Mouse (Mus musculus) urinary bladder, adult 2 months (tissue): Measurements from ENCODE around the gene Ist1. TPM values are rescaled to one million over a fixed set of nuclear protein-coding genes. Genes with fewer than 3 reads are reported as not detected.

ENCODE experiments used
- DNase-seq: peaks from one replicate; pipeline ENCODE4 v3.0.0; 2022; ENCODE audit warnings: low spot score
- polyA plus RNA-seq: library from polyadenylated mRNA; depleted of rRNA; stranded (reverse); fragments of >200 nt; gene quantifications from 2 replicates; pipeline ENCODE4 v1.2.3, GENCODE M21; 2012; rRNA removed

Gene Ist1
- polyA plus RNA-seq, 1 experiment: 98.4 TPM

GRCm38 (mm10) chr8:109682120-109682519 is 10.9 kb downstream of the Ist1 start:
- no peak for DNase-seq

DNA sequence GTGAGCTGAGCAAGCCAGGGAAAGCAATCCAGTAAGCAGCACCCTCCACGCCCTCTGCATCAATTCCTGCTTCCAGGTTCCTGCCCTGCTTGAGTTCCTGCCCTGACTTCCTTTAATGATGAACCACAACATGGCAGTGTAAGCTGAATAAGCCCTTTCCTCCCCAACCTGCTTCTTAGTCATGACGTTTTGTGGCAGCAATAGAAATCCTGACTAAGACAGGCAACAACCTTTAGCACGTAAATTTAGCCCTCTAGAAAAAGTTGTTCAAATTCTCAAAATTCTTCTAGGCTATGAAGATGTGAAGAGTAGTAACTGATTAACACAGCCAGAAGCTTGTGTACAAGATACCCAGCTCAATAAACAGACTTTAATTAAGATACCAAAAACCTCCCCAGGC is 11.5 kb downstream of the Ist1 start:
- DNase-seq: no peak

DNA sequence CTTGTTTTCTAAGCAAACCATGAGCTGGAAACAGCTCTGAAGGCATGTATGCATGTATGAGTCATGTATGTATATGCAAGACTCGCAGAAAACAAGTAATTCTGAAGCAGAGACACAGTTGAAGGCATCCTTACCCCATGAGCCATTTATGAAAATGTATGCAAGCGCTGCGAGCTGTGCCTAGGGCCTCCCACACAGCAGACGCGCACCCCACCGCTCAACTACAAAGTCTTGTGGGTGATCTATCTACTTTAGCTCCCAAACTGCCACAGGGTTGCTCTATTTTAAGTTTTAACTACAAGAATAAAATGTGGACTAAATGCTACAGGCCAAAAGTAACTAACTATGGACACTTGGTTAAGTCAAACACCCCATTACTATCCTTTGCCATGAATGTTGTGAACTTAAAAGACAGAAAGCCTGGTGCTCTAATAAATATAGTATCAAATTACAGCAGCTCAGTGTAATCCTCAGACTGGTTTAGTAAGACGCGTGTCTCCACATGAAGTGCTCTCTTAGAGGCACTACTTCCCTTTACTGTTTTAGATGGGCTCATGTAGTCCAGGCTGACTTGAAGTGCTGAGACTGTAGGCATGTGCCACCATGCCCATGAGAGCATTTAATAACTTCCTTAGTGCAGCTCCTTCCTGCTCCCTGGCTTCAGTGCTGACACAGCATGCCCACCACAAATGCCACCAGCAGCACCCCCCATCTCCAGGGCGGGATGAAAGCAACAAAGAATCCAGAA is 17.0 kb downstream of the Ist1 start:
- DNase-seq: no peak

- DNase-seq: no peak
Measured at GRCm38 (mm10) chr8:109673596-109673995, 19.5 kb downstream of the Ist1 start.

DNA sequence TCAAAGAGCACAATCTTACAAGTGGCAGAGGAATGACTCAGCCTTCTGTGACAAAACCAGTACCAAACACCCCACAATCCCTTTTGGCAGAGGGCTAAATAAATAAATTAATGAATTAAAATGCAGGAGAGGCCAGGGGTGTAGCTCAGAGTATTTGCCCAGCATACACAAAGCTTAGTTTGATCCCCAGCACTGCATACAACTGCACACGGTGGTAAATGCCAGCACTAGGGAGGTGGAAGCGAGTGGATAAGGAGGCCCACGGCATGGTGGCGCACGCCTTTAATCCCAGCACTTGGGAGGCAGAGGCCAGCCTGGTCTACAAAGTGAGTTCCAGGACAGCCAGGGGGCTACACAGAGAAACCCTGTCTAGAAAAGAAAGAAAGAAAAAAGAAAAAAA is 20.4 kb downstream of the Ist1 start:
- no peak for DNase-seq

DNA sequence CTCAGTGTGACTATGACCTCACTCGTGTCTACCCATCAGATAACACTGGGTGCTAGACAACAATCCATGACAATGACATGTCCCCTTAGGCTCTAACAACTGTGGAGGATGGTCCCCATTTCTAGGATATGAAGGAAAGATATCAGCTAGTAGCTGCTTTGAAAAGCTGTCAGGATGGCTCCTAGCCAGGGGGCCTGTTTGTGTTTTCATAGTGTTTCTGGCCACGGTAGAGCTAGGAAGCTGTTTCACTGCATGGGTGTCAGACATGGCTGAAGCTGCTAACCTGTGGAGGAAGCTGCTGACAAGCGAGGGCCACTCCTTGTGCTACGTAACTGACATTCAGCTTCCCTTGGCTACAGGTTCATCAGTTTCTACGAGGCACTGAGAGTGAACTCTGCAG is 26.4 kb downstream of the Ist1 start:
- no peak for DNase-seq

DNA sequence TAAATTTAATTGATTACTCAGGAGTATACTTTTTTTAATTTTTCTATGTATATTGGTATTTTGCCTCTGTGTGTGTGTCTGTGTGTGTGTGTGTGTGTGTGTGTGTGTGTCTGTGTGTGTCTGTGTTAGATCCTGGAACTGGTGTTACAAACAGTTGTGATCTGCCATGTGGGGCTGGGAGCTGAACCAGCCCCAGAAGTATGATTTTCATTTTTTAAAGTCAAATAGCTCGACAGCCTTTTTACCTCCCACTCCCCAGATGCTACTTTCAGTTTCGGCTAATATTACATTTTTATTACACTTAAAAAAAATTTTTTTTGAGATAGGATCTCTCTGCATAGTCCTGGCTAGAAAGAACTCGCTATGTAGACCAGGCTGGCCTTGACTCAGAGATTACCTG is 30.7 kb downstream of the Ist1 start:
- DNase-seq: no peak

DNA sequence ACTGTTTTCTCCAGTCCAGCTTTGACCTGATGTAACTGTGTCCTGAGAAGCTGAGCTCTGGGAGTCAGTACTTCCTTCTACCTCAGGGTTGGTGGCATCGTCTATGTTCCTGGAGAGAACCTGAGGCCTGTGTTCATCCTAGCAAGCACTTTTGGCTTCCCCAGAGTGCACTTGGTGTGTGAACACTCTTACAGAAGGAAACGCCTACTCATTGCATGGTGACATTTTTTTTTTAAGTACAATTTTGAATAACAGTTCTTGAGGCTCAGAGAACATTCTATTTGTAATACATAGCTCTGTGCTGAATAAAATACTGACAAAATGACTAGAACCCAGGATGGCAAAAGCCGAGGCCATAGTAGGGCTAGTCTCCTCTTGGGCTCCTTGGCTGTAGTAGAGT is 36.2 kb downstream of the Ist1 start:
- no peak for DNase-seq

DNA sequence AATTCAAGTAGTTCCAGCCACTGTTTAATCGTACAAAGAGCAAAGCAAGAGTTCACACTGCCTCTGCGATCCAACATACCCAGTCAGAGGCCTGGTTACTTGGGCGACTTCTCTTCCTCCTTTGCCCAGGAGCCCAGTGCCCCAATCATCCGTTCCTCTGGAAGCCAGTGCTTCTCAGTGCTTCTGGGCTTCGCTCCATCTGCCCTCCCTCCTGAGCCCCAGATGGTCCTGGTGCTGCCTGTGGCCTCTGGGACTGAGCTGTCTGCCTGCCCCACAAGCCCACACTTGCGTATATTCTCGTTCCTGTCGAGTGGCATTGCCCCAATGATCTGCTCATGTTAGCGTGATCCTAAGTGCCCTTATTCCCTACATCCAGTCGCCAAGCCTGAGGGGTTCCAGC is 42.3 kb downstream of the Ist1 start:
- DNase-seq: no peak

DNA sequence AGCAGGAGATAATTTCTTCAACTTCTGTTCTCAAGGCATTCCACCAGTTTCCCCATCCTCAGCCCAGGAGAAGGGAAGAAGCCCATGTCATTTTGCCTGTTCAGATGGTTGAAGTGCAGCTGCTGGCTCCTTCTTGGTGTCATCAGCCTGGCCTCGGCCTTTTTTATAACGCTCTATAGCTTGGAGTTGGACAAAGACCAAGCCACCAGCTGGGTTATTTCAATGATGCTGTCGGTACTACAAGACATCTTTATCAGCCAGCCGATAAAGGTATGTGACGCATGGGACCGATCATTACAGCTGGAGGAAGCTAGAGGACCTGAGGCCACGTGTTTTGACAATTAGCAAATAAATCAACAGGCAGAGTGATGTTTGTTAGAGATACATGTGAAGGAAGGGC is 44.6 kb downstream of the Ist1 start:
- DNase-seq: no peak

DNA sequence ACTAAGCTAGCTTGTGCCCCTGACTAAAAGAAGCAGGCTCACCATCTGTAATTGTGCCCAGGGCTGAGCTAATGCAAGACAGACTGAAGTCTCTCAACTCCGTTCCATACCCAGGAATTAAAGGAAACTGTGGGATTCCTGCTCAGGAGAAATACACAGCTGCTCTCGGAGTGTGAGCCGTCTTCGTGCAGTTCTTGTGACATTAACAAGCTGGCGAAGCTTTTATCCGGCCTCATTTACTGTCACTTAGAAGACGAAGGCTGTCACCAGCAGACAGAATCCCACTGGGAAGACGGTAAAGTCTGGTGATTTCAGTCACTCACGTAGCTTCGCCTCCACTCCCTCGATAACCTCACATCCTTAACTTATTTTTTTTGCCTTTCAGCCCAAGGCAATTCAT is 45.7 kb downstream of the Ist1 start:
- DNase-seq: no peak

DNA sequence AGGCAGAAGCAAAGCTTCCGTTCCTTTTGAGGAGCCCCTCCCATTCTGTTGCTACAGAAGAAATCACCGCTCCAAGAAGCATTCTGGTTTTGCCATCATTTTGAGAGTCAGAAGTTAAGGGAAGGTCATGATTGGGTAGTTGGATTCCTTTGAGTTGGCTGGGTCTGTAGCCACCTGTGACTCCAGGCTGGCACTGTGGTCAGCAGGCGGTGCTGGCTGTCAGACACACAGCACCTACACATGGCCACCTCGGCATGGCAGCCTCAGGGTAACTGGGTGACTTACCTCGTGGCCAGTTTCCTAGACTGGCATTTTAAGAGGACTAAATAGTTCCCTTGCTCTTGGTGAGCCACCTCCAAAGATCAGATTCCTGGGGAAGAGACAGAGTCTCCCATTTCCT is 51.8 kb downstream of the Ist1 start:
- DNase-seq: no peak

DNA sequence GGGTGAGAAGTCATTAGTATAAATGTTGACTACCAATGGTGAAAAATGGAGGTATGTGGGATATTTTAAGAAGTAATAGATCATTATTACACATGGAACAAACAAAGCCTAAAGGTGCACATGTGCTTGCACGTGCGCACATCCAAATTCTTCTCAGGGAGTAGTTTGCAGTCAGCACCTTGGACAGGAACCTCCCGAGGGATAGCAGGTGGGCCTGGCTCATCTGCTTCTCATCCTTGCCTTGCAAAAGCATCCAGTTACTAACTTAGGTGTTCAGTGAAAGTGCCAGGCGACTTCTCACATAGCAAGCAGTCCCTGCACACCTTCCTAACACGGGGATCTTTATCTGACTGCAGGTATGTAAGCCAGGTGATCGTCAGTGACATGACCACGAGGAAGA is 52.6 kb downstream of the Ist1 start:
- no peak for DNase-seq

DNA sequence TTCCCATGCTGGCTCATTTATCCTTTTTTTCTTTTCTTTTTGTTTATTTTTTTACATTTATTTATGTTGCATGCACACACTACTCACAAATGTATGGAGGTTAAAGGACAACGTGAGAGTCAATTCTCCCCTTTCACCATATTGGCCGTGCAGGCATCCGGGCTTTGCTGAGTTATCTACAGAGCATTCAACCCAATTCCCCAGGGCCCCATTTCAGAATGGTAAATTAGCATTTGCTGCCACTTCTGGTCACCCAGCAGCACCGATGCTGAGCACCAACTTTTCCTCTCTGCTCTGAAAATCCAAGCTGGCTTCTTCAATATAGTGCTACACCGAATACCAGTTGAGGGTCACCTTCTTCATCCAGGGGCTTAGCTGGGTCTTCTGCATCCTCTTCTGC is 54.2 kb downstream of the Ist1 start:
- DNase-seq: no peak

DNA sequence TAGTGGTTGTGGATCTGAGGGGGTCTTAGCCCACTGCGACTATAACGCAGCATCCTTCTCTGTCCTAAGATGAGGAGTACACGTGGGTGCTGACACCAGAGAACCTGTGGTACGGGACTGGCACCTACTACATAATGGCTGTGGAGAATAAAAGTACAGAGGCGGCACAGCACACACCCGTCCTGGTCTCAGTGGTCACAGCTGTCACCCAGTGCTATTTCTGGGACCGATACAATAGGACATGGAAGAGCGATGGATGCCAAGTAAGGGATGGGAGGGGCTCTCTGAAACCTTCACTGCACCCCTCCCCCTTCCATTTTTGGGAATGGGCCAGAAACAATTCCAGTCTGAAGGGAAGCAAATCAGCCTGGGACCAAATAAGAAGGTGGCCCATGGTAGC is 57.9 kb downstream of the Ist1 start:
- no peak for DNase-seq

GRCm38 (mm10) chr8:109632498-109632897 is 60.6 kb downstream of the Ist1 start:
- no peak for DNase-seq

DNA sequence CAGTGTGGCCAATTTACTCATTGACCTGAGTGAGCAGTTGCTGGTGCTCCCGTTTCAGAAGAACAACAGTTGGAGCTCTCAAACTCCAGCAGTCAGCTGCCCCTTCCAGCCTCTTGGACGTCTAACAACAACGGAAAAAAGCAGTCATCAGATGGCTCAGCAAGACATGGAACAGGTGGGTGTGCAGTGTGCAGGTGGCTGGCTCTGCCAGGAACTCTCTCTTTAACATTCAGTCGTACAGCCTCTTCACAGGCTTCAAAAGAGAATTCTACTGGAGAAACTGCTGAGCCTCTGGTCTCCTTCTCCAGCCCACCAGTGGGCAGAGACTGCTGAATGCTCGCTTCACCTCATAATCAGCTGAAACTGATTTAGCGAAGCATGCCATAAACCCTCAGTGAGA is 64.4 kb downstream of the Ist1 start:
- DNase-seq: no peak

Other genes with a start within 250 kb of the Ist1 start
- 0.04 TPM in 2 replicates for gene Pmfbp1, start 199.2 kb downstream of the Ist1 start, polyA plus RNA-seq
- gene Dhx38, start 127.4 kb downstream of the Ist1 start, polyA plus RNA-seq: 9.9 and 14.1 TPM in 2 replicates
- gene Txnl4b, start 127.4 kb downstream of the Ist1 start, polyA plus RNA-seq: 3.1 and 6.7 TPM in 2 replicates
- 20.1 and 32.2 TPM in 2 replicates for gene Hp, start 114.1 kb downstream of the Ist1 start, polyA plus RNA-seq
- 20.6 and 26.5 TPM in 2 replicates for gene Dhodh, start 84.6 kb downstream of the Ist1 start, polyA plus RNA-seq
- gene Pkd1l3, start 78.7 kb downstream of the Ist1 start, polyA plus RNA-seq: 0.04 and 0.10 TPM in 2 replicates
- 13.4 and 15.2 TPM in 2 replicates for gene Zfp821, start 12.3 kb upstream of the Ist1 start, polyA plus RNA-seq
- 11.3 and 13.7 TPM in 2 replicates for gene Atxn1l, start 44.5 kb upstream of the Ist1 start, polyA plus RNA-seq
- gene Ap1g1, start 85.3 kb upstream of the Ist1 start, polyA plus RNA-seq: 58.7 TPM in 2 replicates
- gene Phlpp2, start 175.3 kb upstream of the Ist1 start, polyA plus RNA-seq: 5.7 and 6.4 TPM in 2 replicates